ENCODE assay signal across 24 mouse cellular contexts in the genomic region with DNA sequence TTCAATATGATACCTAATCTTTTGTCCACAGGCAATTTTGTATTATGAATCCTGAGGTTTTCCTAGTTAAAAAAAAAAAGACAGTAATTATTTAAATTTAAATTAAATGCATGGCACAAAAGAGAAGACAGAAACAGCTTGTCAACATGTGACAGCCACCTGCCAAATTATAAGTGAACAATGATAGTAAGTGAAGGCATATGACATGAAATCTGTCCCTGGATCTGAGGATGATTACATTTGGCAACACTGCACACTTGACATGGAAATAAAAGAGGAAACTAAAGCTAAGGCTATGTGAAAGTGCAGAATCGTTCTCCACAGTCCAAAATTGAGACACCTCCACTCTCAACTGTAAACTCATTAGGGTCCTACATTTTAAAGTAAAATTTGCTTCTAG.
"Had no signal": no experiment of that assay in that cellular context is flagged by ENCODE, and none has a peak within 500 bp of the region (broad histone marks: within the 10 kb centered on the region; RNA-seq: fewer than 3 reads in every experiment).

No protein-coding gene starts in this region.

- DNase-seq: kidney, adult 8-10 months; kidney, postnatal 14 days; kidney, postnatal 4 days; liver; lung, adult 18-20 months; lung, postnatal 10 days; lung, postnatal 36 days; retina, postnatal 1 day; right cerebral cortex, postnatal 25 days; spleen, adult 18-20 months; thymus, postnatal 25 days had no signal

- H3K4me3 ChIP-seq: kidney, embryonic 15.5 days; limb, embryonic 10.5 days; limb, embryonic 13.5 days; liver, embryonic 12.5 days; liver, embryonic 15.5 days; lung, embryonic 15.5 days; megakaryocyte, embryonic 14.5 days; midbrain, embryonic 10.5 days; midbrain, embryonic 13.5 days; myocyte; neural tube, embryonic 13.5 days; stomach, embryonic 15.5 days had no signal

- H3K4me2 ChIP-seq: kidney, embryonic 15.5 days; limb, embryonic 13.5 days; liver, embryonic 12.5 days; liver, embryonic 15.5 days; lung, embryonic 15.5 days; midbrain, embryonic 13.5 days; neural tube, embryonic 13.5 days; stomach, embryonic 15.5 days had no signal

- H3K36me3 ChIP-seq: kidney, embryonic 15.5 days; limb, embryonic 10.5 days; limb, embryonic 13.5 days; liver, embryonic 12.5 days; liver, embryonic 15.5 days; lung, embryonic 15.5 days; midbrain, embryonic 10.5 days; midbrain, embryonic 13.5 days; neural tube, embryonic 13.5 days; stomach, embryonic 15.5 days had no signal

- H3K9ac ChIP-seq: kidney, embryonic 15.5 days; limb, embryonic 13.5 days; liver, embryonic 12.5 days; liver, embryonic 15.5 days; lung, embryonic 15.5 days; midbrain, embryonic 13.5 days; neural tube, embryonic 13.5 days; stomach, embryonic 15.5 days had no signal

- ATAC-seq: liver, embryonic 12.5 days; midbrain, embryonic 13.5 days; midbrain, embryonic 16.5 days had no signal

- H3K4me1 ChIP-seq: kidney, embryonic 15.5 days; limb, embryonic 10.5 days; limb, embryonic 13.5 days; liver, embryonic 12.5 days; liver, embryonic 15.5 days; lung, embryonic 15.5 days; megakaryocyte, embryonic 14.5 days; midbrain, embryonic 10.5 days; midbrain, embryonic 13.5 days; neural tube, embryonic 13.5 days; stomach, embryonic 15.5 days had no signal

- H3K27ac ChIP-seq: kidney, embryonic 15.5 days; limb, embryonic 10.5 days; limb, embryonic 13.5 days; liver, embryonic 12.5 days; liver, embryonic 15.5 days; lung, embryonic 15.5 days; midbrain, embryonic 10.5 days; midbrain, embryonic 13.5 days; neural tube, embryonic 13.5 days; stomach, embryonic 15.5 days had no signal

- H3K9me3 ChIP-seq: kidney, embryonic 15.5 days; limb, embryonic 10.5 days; limb, embryonic 13.5 days; liver, embryonic 12.5 days; liver, embryonic 15.5 days; lung, embryonic 15.5 days; megakaryocyte, embryonic 14.5 days; midbrain, embryonic 10.5 days; midbrain, embryonic 13.5 days; neural tube, embryonic 13.5 days; stomach, embryonic 15.5 days had no signal

- H3K27me3 ChIP-seq: kidney, embryonic 15.5 days; limb, embryonic 13.5 days; liver, embryonic 12.5 days; liver, embryonic 15.5 days; lung, embryonic 15.5 days; megakaryocyte, embryonic 14.5 days; midbrain, embryonic 13.5 days; neural tube, embryonic 13.5 days; stomach, embryonic 15.5 days had no signal
